Mouse (Mus musculus): ENCODE results near the gene Pcif1. TPM values are rescaled to one million over a fixed set of nuclear protein-coding genes. Genes with fewer than 3 reads are reported as not detected.

Pcif1 gene
- polyA plus RNA-seq, 1 experiment from 2014 or later = 38.7 TPM

- ATAC-seq (peak; percentile 46), DNase-seq (ENCODE audit: low read depth, low spot score) (no peak)
- H3K27me3 ChIP-seq = no peaks in the 10 kb centered on the region
- in situ Hi-C loops (cut with MboI; ENCODE audit: low pct_unique_long_range_greater_than_20kb) = no loop called here
- ChIA-PET CTCF (interaction anchor here (1.5 to 2.6 kb wide), 3 partner anchors 12 to 44 kb away, joined by 6 to 10 read pairs (median 7); no protein-coding TSS in a partner anchor), POLR2A (interaction anchor here (0.6 to 1.7 kb wide), 6 partner anchors 8 to 93 kb away, joined by 3 to 6 read pairs (median 3); partner anchors contain the start of gene Snx21)
- no peak for TF ChIP-seq CTCF (IDR thresholded peaks at IDR 0.05)
Measured at GRCm38 (mm10) chr2:164878509-164879227, 436 bp upstream of the Pcif1 start.

- in situ Hi-C loops (cut with MboI; ENCODE audit: low pct_unique_long_range_greater_than_20kb) = no loop called here
- DNase-seq (ENCODE audit: low read depth, low spot score) = peak; percentile 79
- H3K27me3 ChIP-seq = no peaks in the 10 kb centered on the region
- POLR2A ChIA-PET = interaction anchor here (1.3 to 1.5 kb wide), 4 partner anchors 7 to 45 kb away, joined by 3 to 8 read pairs (median 4); no protein-coding TSS in a partner anchor
- TF ChIP-seq CTCF (IDR thresholded peaks at IDR 0.05) = no peak
- CTCF ChIA-PET = interaction anchor here (1.0 kb wide), 1 partner anchor 34 kb away, joined by 3 read pairs; no protein-coding TSS in a partner anchor
- peak; percentile 74 for ATAC-seq
Measured at GRCm38 (mm10) chr2:164879568-164880277, 619 bp downstream of the Pcif1 start.

- CTCF ChIA-PET = no interaction called here
- TF ChIP-seq CTCF (IDR thresholded peaks at IDR 0.05) = no peak
- H3K27me3 ChIP-seq = no peaks in the 10 kb centered on the region
- DNase-seq (ENCODE audit: low read depth, low spot score) (no peak), ATAC-seq (no peak)
- in situ Hi-C loops (cut with MboI; ENCODE audit: low pct_unique_long_range_greater_than_20kb) = no loop called here
- POLR2A ChIA-PET = no interaction called here
Measured at GRCm38 (mm10) chr2:164882619-164883018, 3.5 kb downstream of the Pcif1 start.

GRCm38 (mm10) chr2:164885788-164886187 lies 6.7 kb downstream of the Pcif1 start:
- TF ChIP-seq CTCF (IDR thresholded peaks at IDR 0.05) = no peak
- POLR2A ChIA-PET = no interaction called here
- no peak for ATAC-seq
- no peaks in the 10 kb centered on the region for H3K27me3 ChIP-seq
- no peak for DNase-seq (ENCODE audit: low read depth, low spot score)
- CTCF ChIA-PET = interaction anchor here (0.8 to 1.5 kb wide), 2 partner anchors 10 to 18 kb away, joined by 3 to 6 read pairs; no protein-coding TSS in a partner anchor
- in situ Hi-C loops (cut with MboI; ENCODE audit: low pct_unique_long_range_greater_than_20kb) = no loop called here

GRCm38 (mm10) chr2:164886617-164887016 lies 7.5 kb downstream of the Pcif1 start:
- ChIA-PET POLR2A (interaction anchor here (1.4 kb wide), 1 partner anchor 8 kb away, joined by 3 read pairs; the partner anchor contains the start of gene Pcif1), CTCF (interaction anchor here (1.5 kb wide), 1 partner anchor 9 kb away, joined by 6 read pairs; no protein-coding TSS in a partner anchor)
- no peaks in the 10 kb centered on the region for H3K27me3 ChIP-seq
- no peak for ATAC-seq
- in situ Hi-C loops (cut with MboI; ENCODE audit: low pct_unique_long_range_greater_than_20kb) = no loop called here
- DNase-seq (ENCODE audit: low read depth, low spot score) = no peak
- no peak for TF ChIP-seq CTCF (IDR thresholded peaks at IDR 0.05)

GRCm38 (mm10) chr2:164888996-164889395 lies 9.9 kb downstream of the Pcif1 start:
- in situ Hi-C loops (cut with MboI; ENCODE audit: low pct_unique_long_range_greater_than_20kb) = no loop called here
- H3K27me3 ChIP-seq = no peaks in the 10 kb centered on the region
- ATAC-seq (no peak), DNase-seq (ENCODE audit: low read depth, low spot score) (no peak)
- ChIA-PET POLR2A (no interaction called here), CTCF (no interaction called here)
- no peak for TF ChIP-seq CTCF (IDR thresholded peaks at IDR 0.05)

- in situ Hi-C loops (cut with MboI; ENCODE audit: low pct_unique_long_range_greater_than_20kb) = no loop called here
- no peaks in the 10 kb centered on the region for H3K27me3 ChIP-seq
- DNase-seq (ENCODE audit: low read depth, low spot score) = no peak
- POLR2A ChIA-PET = interaction anchor here (1.6 to 1.9 kb wide), 3 partner anchors 9 to 20 kb away, joined by 6 to 7 read pairs (median 6); no protein-coding TSS in a partner anchor
- CTCF ChIA-PET = interaction anchor here (0.9 kb wide), 1 partner anchor 29 kb away, joined by 3 read pairs; no protein-coding TSS in a partner anchor
- no peak for TF ChIP-seq CTCF (IDR thresholded peaks at IDR 0.05)
- no peak for ATAC-seq
Measured at GRCm38 (mm10) chr2:164889960-164890359, 10.9 kb downstream of the Pcif1 start.

- no peak for DNase-seq (ENCODE audit: low read depth, low spot score)
- TF ChIP-seq CTCF (IDR thresholded peaks at IDR 0.05) = no peak
- no peaks in the 10 kb centered on the region for H3K27me3 ChIP-seq
- no peak for ATAC-seq
- CTCF ChIA-PET = interaction anchor here (0.9 kb wide), 1 partner anchor 28 kb away, joined by 3 read pairs; no protein-coding TSS in a partner anchor
- POLR2A ChIA-PET = interaction anchor here (0.6 to 1.9 kb wide), 5 partner anchors 10 to 937 kb away, joined by 3 to 7 read pairs (median 6); partner anchors contain the start of gene Pcif1
- in situ Hi-C loops (cut with MboI; ENCODE audit: low pct_unique_long_range_greater_than_20kb) = no loop called here
Measured at GRCm38 (mm10) chr2:164890411-164891049, 11.4 kb downstream of the Pcif1 start.

- no peak for ATAC-seq
- no peak for TF ChIP-seq CTCF (IDR thresholded peaks at IDR 0.05)
- no peak for DNase-seq (ENCODE audit: low read depth, low spot score)
- CTCF ChIA-PET = interaction anchor here (1.4 kb wide), 1 partner anchor 18 kb away, joined by 3 read pairs; no protein-coding TSS in a partner anchor
- H3K27me3 ChIP-seq = no peaks in the 10 kb centered on the region
- in situ Hi-C loops (cut with MboI; ENCODE audit: low pct_unique_long_range_greater_than_20kb) = no loop called here
- POLR2A ChIA-PET = interaction anchor here (0.6 to 1.9 kb wide), 6 partner anchors 9 to 938 kb away, joined by 3 to 7 read pairs (median 5); partner anchors contain the start of gene Pcif1
Measured at GRCm38 (mm10) chr2:164891056-164891834, 12.1 kb downstream of the Pcif1 start.

All from Patski (cell line).